Mouse (Mus musculus) heart, adult 2 months (tissue): ENCODE measurements around the gene Rreb1.

ENCODE experiments used
- CTCF ChIP-seq: fragments of 200-600 bp; IDR thresholded peaks from 2 replicates; pipeline ENCODE4 v1.8.1; 2022; ENCODE audit warnings: antibody characterized with exemption, mild to moderate bottlenecking, moderate library complexity
- EP300 ChIP-seq: fragments of 200-500 bp; IDR thresholded peaks from 2 replicates; pipeline ENCODE4 v1.6.1; 2011; ENCODE audit warnings: low read depth, low read length, control low read depth; ENCODE audit not compliant: insufficient read depth
- POLR2A ChIP-seq: fragments of 200-500 bp; IDR thresholded peaks from 2 replicates; pipeline ENCODE4 v1.6.1; 2011; ENCODE audit warnings: mild to moderate bottlenecking, low read depth, low read length, control low read depth; ENCODE audit not compliant: insufficient read depth

DNA sequence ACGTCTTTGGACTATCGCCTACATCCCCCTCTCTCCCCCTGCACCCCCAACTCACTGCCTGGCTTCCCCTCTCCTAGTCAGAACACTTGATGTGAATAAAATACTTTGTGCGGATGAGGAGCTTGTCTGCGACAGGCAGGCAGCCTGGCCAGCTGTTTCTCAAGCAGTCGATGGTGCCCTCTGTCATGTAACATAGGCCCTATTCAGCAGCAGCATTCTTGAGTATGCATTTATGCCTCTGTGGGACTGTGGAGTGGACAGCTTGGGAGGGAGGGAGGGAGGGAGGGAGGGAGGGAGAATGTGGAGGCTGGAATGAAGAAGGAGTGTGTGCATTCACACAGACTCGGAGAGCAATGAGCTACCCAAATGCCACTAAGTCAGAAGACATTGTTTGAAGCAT, 84.3 kb downstream of the Rreb1 start:
- TF ChIP-seq EP300, result no peak
- no peak for TF ChIP-seq CTCF
- no peak for TF ChIP-seq POLR2A
